Mouse (Mus musculus) neural tube, embryonic 15.5 days (tissue): Measurements from ENCODE around the gene Tek. TPM values are rescaled to one million over a fixed set of nuclear protein-coding genes. Genes with fewer than 3 reads are reported as not detected.

Source experiments
- ATAC-seq: fragments of 200-750 bp; cut with Nextera tagmentation; 2 replicates; pipeline ENCODE4 v1.8.0; 2017; ENCODE audit warnings: mild to moderate bottlenecking, moderate TSS enrichment, moderate library complexity; ENCODE audit not compliant: low FRiP score
- H3K27ac ChIP-seq: fragments of 300-500 bp; sonication (generic); replicated peaks from 2 replicates; pipeline ENCODE4 v1.5.1; 2015; ENCODE audit warnings: mild to moderate bottlenecking, inconsistent platforms
- H3K27me3 ChIP-seq: fragments of 300-500 bp; sonication (generic); replicated peaks from 2 replicates; pipeline ENCODE4 v1.6.1; 2015; ENCODE audit warnings: inconsistent platforms
- H3K36me3 ChIP-seq: fragments of 300-500 bp; sonication (generic); 2 replicates; pipeline ENCODE4 v1.6.1; 2015; ENCODE audit warnings: inconsistent platforms
- H3K4me1 ChIP-seq: fragments of 300-500 bp; sonication (generic); 2 replicates; pipeline ENCODE4 v1.6.1; 2015; ENCODE audit warnings: inconsistent platforms
- H3K4me2 ChIP-seq: fragments of 300-500 bp; sonication (generic); 2 replicates; pipeline ENCODE4 v1.6.1; 2015; ENCODE audit warnings: inconsistent platforms, mild to moderate bottlenecking, moderate library complexity
- H3K4me3 ChIP-seq: fragments of 300-500 bp; sonication (generic); replicated peaks from 2 replicates; pipeline ENCODE4 v1.5.1; 2015; ENCODE audit warnings: mild to moderate bottlenecking, inconsistent platforms
- H3K9ac ChIP-seq: fragments of 300-500 bp; sonication (generic); replicated peaks from 2 replicates; pipeline ENCODE4 v1.6.1; 2015; ENCODE audit warnings: mild to moderate bottlenecking, inconsistent platforms
- H3K9me3 ChIP-seq: fragments of 300-500 bp; sonication (generic); replicated peaks from 2 replicates; pipeline ENCODE4 v1.6.1; 2016; ENCODE audit warnings: inconsistent platforms
- WGBS: fragments of 180-500 bp; shearing (Covaris S2); methylation state at CpG from one replicate; pipeline ENCODE4 v1.1.7; 2015; ENCODE audit warnings: mixed read lengths; 5-methylcytosine and 5-hydroxymethylcytosine counted together
- polyA plus RNA-seq: library from polyadenylated mRNA; unstranded; fragments of >200 nt; fragmentation: Nextera tagmentation; extraction: Ambion mirVana; gene quantifications from 2 replicates; pipeline ENCODE4 v1.2.1, GENCODE M21; 2015

Tek gene
- polyA plus RNA-seq, 1 experiment from 2014 or later = 7.6 TPM

DNA sequence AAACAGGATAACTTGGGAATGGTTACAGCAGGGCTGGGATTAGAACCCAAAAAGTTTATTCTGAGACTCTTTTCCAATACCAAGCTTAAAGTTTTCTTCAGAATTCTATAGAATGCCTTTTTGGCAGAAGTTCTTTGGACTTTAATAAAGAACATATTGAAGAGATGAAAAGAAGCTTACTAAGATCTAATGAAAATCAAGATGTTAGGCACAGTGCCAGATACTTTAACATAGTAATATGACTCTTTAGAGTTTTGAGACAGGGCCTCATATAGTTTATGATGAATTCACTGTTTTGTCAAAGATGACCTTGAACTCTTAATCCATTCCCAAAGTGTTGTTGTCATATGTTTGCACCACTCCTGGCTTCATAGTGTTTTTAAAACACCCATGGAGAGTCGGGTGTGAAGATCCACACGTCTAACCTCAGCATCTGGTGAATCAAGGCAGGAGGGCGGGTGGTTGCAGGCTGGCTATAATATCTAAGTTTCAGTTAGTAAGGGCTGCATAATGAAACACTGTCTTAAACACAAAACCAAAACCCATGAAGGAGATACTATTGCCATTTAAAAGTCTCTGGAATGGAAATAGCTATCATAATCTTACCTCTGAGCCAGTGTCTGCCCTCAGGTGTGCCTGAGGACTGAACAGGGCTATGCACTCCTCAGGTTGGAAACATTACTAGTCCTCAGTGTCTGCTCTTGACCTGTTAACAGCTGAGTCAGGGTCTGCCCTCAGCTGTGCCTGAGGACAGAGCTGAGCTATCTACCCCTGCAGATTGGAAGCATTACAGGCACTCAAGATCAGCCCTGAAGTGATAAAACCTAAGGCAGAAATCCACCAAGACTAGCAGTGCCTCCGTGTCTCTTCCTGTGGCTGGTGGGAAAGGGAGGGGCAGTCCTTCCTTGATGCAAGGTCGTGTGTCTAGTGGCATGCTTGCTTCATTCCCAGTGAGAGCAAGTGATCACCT is 1.5 kb upstream of the Tek start:
- 72% methylated on average over 5 of the region's 5 CpGs for WGBS
- Histone ChIP-seq H3K4me1 (no peaks in the 10 kb centered on the region), H3K4me3 (no peak overlapping the region), H3K27ac (no peak overlapping the region), H3K27me3 (no peaks in the 10 kb centered on the region), H3K4me2 (no peak overlapping the region), H3K9me3 (no peaks in the 10 kb centered on the region), H3K9ac (no peak overlapping the region), H3K36me3 (no peaks in the 10 kb centered on the region)
- no peak for ATAC-seq

DNA sequence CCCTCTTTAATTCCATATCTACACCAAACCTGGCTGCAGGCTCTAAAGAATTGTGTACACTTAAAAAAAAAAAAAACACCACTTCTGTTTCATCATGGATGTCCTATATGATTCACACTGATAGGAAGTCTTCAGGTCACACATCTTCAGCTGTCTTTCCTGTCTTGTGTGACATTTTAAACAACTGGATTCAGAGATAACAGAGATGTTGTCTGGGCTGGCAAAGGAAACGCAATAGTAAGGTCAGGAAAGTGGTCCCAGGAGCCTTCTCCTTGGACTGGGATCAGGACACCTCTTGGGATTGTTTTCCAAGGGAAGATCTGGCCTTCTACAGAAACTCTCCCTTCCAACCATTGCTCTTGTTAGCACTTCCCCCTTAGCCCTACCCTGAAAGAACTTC is 2.7 kb downstream of the Tek start:
- no peak overlapping the region for H3K4me2 ChIP-seq
- H3K4me3 ChIP-seq = no peak overlapping the region
- H3K4me1 ChIP-seq = no peaks in the 10 kb centered on the region
- no peaks in the 10 kb centered on the region for H3K36me3 ChIP-seq
- H3K27me3 ChIP-seq = no peaks in the 10 kb centered on the region
- no peak overlapping the region for H3K27ac ChIP-seq
- no peaks in the 10 kb centered on the region for H3K9me3 ChIP-seq
- no peak for ATAC-seq
- no peak overlapping the region for H3K9ac ChIP-seq
- WGBS = 76% methylated on average over 1 of the region's 1 CpGs

DNA sequence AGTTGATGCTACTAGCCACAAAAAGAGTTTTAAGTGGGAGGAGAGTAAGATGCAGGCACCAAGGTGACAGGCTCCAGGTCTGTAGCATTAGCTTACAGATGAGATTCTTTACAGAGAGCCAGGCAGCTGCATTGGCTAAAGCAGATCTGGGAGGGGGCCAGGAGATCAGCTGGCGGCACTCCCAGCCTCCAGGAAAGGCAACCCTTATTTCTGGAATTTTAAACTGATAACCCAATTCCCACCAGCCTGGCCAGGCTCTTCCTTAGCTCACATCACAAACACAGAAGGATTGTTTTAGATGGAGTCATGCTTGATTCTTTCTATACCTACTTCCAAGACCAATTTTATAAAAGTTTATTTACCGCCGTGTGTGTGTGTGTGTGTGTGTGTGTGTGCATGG is 6.7 kb downstream of the Tek start:
- Histone ChIP-seq H3K27ac (no peak overlapping the region), H3K36me3 (no peaks in the 10 kb centered on the region), H3K9me3 (no peaks in the 10 kb centered on the region), H3K4me3 (no peak overlapping the region), H3K4me2 (no peak overlapping the region), H3K9ac (no peak overlapping the region), H3K4me1 (no peaks in the 10 kb centered on the region), H3K27me3 (no peaks in the 10 kb centered on the region)
- no peak for ATAC-seq
- 84% methylated on average over 3 of the region's 3 CpGs for WGBS

DNA sequence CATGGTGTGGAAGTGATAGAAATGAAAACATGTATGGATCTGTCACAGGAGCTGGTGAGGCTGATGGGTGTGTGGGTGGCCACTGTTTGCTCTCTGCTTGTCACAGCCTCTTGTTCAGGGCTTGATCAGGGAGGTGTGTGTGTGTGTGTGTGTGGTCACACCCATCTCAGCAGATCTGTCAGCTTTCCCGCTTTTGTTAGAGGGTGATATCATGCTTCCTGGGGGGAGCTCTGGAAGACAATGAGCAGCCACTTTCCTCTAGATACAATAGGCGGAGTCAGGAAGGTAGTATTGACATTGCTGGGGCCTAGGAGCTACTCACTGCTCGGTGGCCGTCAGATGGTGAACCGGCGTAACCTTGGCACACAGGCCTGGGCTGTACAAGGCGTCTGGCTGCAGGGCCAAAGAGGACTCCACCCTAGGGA is 7.3 kb downstream of the Tek start:
- ATAC-seq = no peak
- Histone ChIP-seq H3K4me2 (no peak overlapping the region), H3K36me3 (no peaks in the 10 kb centered on the region), H3K4me1 (no peaks in the 10 kb centered on the region), H3K9me3 (no peaks in the 10 kb centered on the region), H3K27me3 (no peaks in the 10 kb centered on the region), H3K9ac (no peak overlapping the region), H3K27ac (no peak overlapping the region), H3K4me3 (no peak overlapping the region)
- WGBS = 65% methylated on average over 7 of the region's 7 CpGs

DNA sequence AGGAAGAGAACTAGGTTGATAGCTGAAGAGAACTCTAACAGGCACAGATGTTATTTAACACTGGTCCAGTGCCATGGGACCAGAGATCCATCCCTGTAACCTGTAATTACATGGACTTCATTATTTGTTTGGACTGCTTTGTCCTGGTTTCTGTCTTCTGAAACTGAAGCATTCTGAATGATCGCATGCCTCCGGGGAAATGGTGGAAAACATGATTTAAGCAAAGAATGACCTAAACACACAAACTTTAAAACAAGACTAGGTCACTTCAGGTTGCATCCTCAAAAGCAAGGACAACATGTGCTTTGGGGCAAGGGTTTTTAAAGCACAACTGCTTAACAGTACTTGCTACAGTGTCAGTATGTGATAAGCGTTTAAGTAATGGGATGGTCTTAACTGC is 8.2 kb downstream of the Tek start:
- Histone ChIP-seq H3K4me1 (no peaks in the 10 kb centered on the region; the same call in 1 of the 2 replicates), H3K4me2 (no peak overlapping the region), H3K9me3 (no peaks in the 10 kb centered on the region), H3K27me3 (no peaks in the 10 kb centered on the region), H3K4me3 (no peak overlapping the region), H3K36me3 (no peaks in the 10 kb centered on the region), H3K27ac (no peak overlapping the region), H3K9ac (no peak overlapping the region)
- ATAC-seq = no peak
- 89% methylated on average over 3 of the region's 3 CpGs for WGBS

DNA sequence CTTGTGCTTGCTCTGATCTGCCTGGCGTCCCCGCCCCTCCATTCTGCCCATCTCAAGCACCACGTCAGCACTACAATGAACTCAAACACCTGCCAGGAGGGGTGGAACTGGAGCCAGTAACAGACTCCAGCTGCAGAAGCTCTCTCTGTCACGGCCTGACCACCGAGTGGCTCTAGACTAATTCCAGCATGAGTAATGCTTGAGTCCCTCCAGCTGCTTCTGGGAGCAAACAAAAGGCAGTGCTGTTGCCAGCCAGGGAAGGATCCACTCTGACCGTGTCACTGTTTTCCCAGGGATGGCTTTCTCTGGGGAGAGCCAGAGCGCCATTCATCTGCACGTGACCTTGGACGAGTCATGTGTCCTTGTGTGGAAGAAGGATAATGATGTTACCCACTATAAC is 13.4 kb downstream of the Tek start:
- Histone ChIP-seq H3K36me3 (no peaks in the 10 kb centered on the region), H3K27me3 (no peaks in the 10 kb centered on the region), H3K4me2 (0 out of 2 replicates have a peak overlapping the region, but pooled peaks have one; percentile 15), H3K4me3 (no peak overlapping the region), H3K27ac (no peak overlapping the region), H3K9ac (no peak overlapping the region), H3K4me1 (no peaks in the 10 kb centered on the region; the same call in none of the 2 replicates), H3K9me3 (no peaks in the 10 kb centered on the region)
- peak; percentile 79 for ATAC-seq
- 26% methylated on average over 9 of the region's 9 CpGs for WGBS

DNA sequence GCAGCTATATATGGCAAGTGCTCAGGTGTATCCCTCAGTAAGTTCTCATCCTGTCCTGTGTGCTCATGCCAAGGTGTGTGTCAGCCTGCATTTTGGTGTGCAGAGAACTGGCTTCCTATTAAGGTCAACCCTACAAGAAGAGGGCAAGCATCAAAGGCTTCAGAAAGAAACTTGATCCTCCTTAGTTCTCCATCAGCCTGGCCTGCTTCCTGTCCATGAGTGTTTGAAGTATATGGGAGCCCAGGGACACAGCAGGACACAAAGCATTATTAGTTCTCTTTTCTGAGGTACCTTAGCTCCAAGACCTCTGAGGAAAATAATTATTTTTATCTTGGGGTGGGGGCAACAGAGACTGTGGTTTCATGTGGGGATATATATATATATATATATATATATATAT is 26.1 kb downstream of the Tek start:
- ATAC-seq = no peak
- Histone ChIP-seq H3K27me3 (no peaks in the 10 kb centered on the region), H3K4me1 (no peaks in the 10 kb centered on the region)

DNA sequence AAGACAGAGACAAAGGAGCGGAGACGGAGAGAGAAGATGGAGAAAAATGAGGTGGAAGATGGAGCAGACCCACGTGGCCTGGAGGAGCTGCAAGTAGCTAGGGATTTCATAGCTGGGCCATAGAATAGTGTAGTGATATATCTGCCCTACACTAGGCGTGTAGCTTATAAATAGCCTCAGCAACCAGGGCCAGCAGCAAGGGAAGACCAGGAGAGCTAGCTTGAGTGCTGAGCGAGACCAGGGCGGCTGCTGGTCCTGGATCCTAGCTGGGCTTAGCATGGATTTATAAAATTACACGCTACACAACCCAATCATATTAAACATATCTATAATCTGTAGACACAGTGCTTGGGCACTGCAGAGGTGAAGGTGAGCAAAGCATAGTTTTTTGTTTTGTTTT is 27.1 kb downstream of the Tek start:
- no peaks in the 10 kb centered on the region for H3K9me3 ChIP-seq
- 81% methylated on average over 7 of the region's 7 CpGs for WGBS
- H3K4me3 ChIP-seq = no peak overlapping the region
- H3K36me3 ChIP-seq = no peaks in the 10 kb centered on the region
- no peak for ATAC-seq
- H3K4me1 ChIP-seq = no peaks in the 10 kb centered on the region
- H3K27me3 ChIP-seq = no peaks in the 10 kb centered on the region
- no peak overlapping the region for H3K4me2 ChIP-seq
- no peak overlapping the region for H3K9ac ChIP-seq
- H3K27ac ChIP-seq = no peak overlapping the region

More for the DNA sequence above, 26.1 kb downstream of the Tek start:
- Histone ChIP-seq H3K9ac (no peak overlapping the region), H3K9me3 (no peaks in the 10 kb centered on the region), H3K36me3 (no peaks in the 10 kb centered on the region), H3K4me2 (no peak overlapping the region), H3K4me3 (no peak overlapping the region), H3K27ac (no peak overlapping the region)

DNA sequence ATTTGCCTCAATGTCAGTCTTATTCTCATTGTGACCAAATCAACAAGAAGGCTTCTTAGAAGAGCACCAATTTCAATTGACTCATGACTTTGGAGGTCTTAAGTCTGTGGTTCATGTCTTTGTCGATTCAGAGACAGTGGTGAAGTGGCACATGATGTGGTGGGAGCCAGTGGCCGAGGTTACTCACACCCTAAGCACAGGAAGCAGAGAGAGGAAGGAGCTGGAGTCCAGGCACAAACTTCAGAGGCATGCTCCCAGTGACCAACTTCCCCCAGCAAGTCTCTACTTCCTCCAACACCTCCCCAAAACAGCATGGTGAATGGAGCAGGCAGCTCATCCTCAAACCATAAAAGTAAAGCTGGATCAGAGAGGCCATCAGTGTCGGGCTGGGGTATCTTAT is 29.5 kb downstream of the Tek start:
- ATAC-seq = no peak
- Histone ChIP-seq H3K4me2 (no peak overlapping the region), H3K36me3 (no peaks in the 10 kb centered on the region), H3K4me3 (no peak overlapping the region), H3K27ac (no peak overlapping the region), H3K9me3 (no peaks in the 10 kb centered on the region), H3K4me1 (no peaks in the 10 kb centered on the region), H3K9ac (no peak overlapping the region), H3K27me3 (no peaks in the 10 kb centered on the region)
- WGBS = 87% methylated on average over 3 of the region's 3 CpGs

DNA sequence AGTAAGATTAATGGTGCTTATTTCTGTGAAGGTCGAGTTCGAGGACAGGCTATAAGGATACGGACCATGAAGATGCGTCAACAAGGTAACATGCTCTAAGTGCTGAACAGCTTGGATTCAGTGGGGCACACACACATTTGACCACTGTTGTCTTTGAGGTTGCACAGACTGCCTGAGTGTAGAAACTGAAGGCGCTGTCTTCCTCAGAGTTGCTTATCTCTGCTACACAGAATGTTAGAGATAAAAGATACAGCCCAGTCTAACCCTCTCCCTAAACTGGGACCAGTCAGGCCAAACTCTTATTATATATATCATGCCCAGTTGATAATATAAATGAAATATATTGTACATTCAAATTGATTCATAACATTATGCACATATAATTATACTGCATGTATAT is 42.0 kb downstream of the Tek start:
- Histone ChIP-seq H3K4me2 (no peak overlapping the region), H3K9me3 (no peaks in the 10 kb centered on the region), H3K27me3 (no peaks in the 10 kb centered on the region), H3K27ac (no peak overlapping the region), H3K4me1 (no peaks in the 10 kb centered on the region), H3K4me3 (no peak overlapping the region), H3K9ac (no peak overlapping the region), H3K36me3 (no peaks in the 10 kb centered on the region)
- 94% methylated on average over 5 of the region's 5 CpGs for WGBS
- no peak for ATAC-seq

DNA sequence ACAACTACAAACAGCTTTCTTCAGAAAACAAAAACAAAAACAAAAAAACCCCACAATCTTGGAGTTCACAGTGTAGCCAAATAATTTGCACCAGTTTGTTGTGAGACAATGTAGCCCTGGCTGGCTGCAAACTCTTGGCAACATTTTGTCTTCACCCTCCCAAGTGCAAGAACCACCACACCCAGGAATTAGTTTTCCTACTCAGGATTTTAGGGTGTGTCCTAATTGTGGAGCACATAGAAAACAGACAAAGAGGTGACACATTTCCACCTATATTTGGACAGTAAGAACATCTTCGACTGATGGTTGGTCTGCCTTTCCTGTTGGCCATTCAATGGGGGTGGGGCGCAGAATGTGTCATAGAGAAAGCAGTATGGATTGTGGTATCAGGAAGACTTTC is 46.8 kb downstream of the Tek start:
- Histone ChIP-seq H3K9ac (no peak overlapping the region), H3K4me1 (no peaks in the 10 kb centered on the region), H3K9me3 (no peaks in the 10 kb centered on the region), H3K4me2 (no peak overlapping the region), H3K36me3 (no peaks in the 10 kb centered on the region), H3K27me3 (no peaks in the 10 kb centered on the region), H3K27ac (no peak overlapping the region), H3K4me3 (no peak overlapping the region)
- 93% methylated on average over 2 of the region's 2 CpGs for whole genome bisulfite sequencing
- ATAC-seq = no peak

DNA sequence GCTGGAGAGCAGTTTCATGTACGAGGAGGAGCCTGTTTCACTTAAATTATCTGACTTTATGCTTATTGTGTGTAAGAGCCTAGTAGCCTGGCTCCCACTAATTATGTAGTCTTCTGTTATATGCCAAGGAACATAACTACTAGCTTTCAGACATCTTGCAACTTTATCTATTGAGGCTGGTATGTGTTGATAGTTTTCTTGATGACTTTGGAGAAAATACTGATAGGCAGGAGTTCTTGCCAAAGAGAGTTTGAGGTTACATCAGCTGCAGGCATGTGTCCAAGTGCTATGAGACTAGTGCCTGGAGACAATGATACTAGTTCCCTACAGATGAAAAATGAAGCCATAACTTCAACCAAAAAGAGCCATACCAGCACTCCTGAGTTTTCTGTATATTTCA is 64.1 kb downstream of the Tek start:
- 74% methylated on average over 1 of the region's 1 CpGs for WGBS
- ATAC-seq = no peak
- Histone ChIP-seq H3K27ac (no peak overlapping the region), H3K9me3 (no peaks in the 10 kb centered on the region), H3K9ac (no peak overlapping the region), H3K4me2 (no peak overlapping the region), H3K4me1 (no peaks in the 10 kb centered on the region), H3K36me3 (no peaks in the 10 kb centered on the region), H3K4me3 (no peak overlapping the region), H3K27me3 (no peaks in the 10 kb centered on the region)
